In genomic region chr1:162601288-162601687, GRCm38 (mm10) we compare ENCODE assay signal across 22 mouse cellular contexts. TPM values are rescaled to one million over a fixed set of nuclear protein-coding genes. Genes with fewer than 3 reads are reported as not detected.
DNase-seq lines count a peak whose midpoint lies in the region; ATAC-seq lines count a peak whose summit lies in the region.
"Had no signal": no experiment of that assay in that cellular context is flagged by ENCODE, and none has a peak within 500 bp of the region (broad histone marks: within the 10 kb centered on the region; RNA-seq: fewer than 3 reads in every experiment).

No protein-coding gene starts in this region.

- no peak overlapping the region for H3K9ac ChIP-seq in forebrain, embryonic 14.5 days (ENCODE audit: low read length)
- no peak overlapping the region for H3K9ac ChIP-seq in forebrain, embryonic 12.5 days
- H3K9ac ChIP-seq in midbrain, embryonic 13.5 days (replicated peaks): no peak overlapping the region
- no peak overlapping the region for H3K9ac ChIP-seq in hindbrain, embryonic 12.5 days
- H3K9ac ChIP-seq in neural tube, embryonic 12.5 days: no peak overlapping the region

- peaks cover 21% of the 10 kb centered on the region; the same call in 1 of the 2 replicates for H3K36me3 ChIP-seq in forebrain, embryonic 14.5 days (ENCODE audit: control insufficient read depth, insufficient read depth, low read length)
- H3K36me3 ChIP-seq in forebrain, embryonic 12.5 days (replicated peaks): peaks cover 15% of the 10 kb centered on the region
- peaks cover 23% of the 10 kb centered on the region for H3K36me3 ChIP-seq in midbrain, embryonic 13.5 days
- peaks cover 39% of the 10 kb centered on the region for H3K36me3 ChIP-seq in midbrain, embryonic 10.5 days
- H3K36me3 ChIP-seq in hindbrain, embryonic 12.5 days: peaks cover 14% of the 10 kb centered on the region
- H3K36me3 ChIP-seq in neural tube, embryonic 12.5 days: peaks cover 13% of the 10 kb centered on the region

- no peaks in the 10 kb centered on the region for H3K27me3 ChIP-seq in forebrain, embryonic 14.5 days (replicated peaks; ENCODE audit: control insufficient read depth, insufficient read depth, low read length)
- no peaks in the 10 kb centered on the region for H3K27me3 ChIP-seq in forebrain, embryonic 12.5 days
- H3K27me3 ChIP-seq in midbrain, embryonic 13.5 days: no peaks in the 10 kb centered on the region
- no peaks in the 10 kb centered on the region for H3K27me3 ChIP-seq in midbrain, embryonic 10.5 days (ENCODE audit: low read depth, poor library complexity, severe bottlenecking)
- H3K27me3 ChIP-seq in hindbrain, embryonic 12.5 days: no peaks in the 10 kb centered on the region
- H3K27me3 ChIP-seq in neural tube, embryonic 12.5 days (replicated peaks): no peaks in the 10 kb centered on the region

- DNase-seq in forebrain, embryonic 14.5 days (ENCODE audit: low spot score): peak; percentile 51
- DNase-seq in midbrain, embryonic 10.5 days (ENCODE audit: low spot score): no peak
- DNase-seq in kidney, postnatal 25 days: no peak
- no peak for DNase-seq in heart, postnatal 25 days (ENCODE audit: low spot score)
- DNase-seq: adrenal gland, postnatal 25 days; cerebellum, adult 11 months; gastrocnemius, postnatal 10 days; kidney, adult 8-10 months; thymus, postnatal 25 days had no signal

- no peaks in the 10 kb centered on the region for H3K9me3 ChIP-seq in forebrain, embryonic 14.5 days (replicated peaks; ENCODE audit: control insufficient read depth, low read length)
- H3K9me3 ChIP-seq in forebrain, embryonic 12.5 days: no peaks in the 10 kb centered on the region
- no peaks in the 10 kb centered on the region for H3K9me3 ChIP-seq in midbrain, embryonic 13.5 days
- H3K9me3 ChIP-seq in midbrain, embryonic 10.5 days (replicated peaks): no peaks in the 10 kb centered on the region
- H3K9me3 ChIP-seq in hindbrain, embryonic 12.5 days (replicated peaks): no peaks in the 10 kb centered on the region
- no peaks in the 10 kb centered on the region for H3K9me3 ChIP-seq in neural tube, embryonic 12.5 days

- 0 out of 2 replicates have a peak, but pooled peaks have one; percentile 5 for ATAC-seq in forebrain, embryonic 14.5 days
- no peak for ATAC-seq in forebrain, embryonic 12.5 days (ENCODE audit: low FRiP score)
- peak; percentile 69 for ATAC-seq in midbrain, embryonic 13.5 days
- ATAC-seq in hindbrain, embryonic 12.5 days (ENCODE audit: low FRiP score): peak; percentile 83
- peak; percentile 86 for ATAC-seq in neural tube, embryonic 12.5 days (ENCODE audit: low FRiP score, low read depth)

- H3K4me2 ChIP-seq in forebrain, embryonic 14.5 days (ENCODE audit: low read length): no peak overlapping the region
- no peak overlapping the region for H3K4me2 ChIP-seq in forebrain, embryonic 12.5 days
- H3K4me2 ChIP-seq in midbrain, embryonic 13.5 days (replicated peaks): no peak overlapping the region
- no peak overlapping the region for H3K4me2 ChIP-seq in hindbrain, embryonic 12.5 days (replicated peaks)
- H3K4me2 ChIP-seq in neural tube, embryonic 12.5 days (replicated peaks): no peak overlapping the region
- H3K4me2 ChIP-seq: heart, embryonic 11.5 days; liver, embryonic 11.5 days had no signal

- H3K4me3 ChIP-seq in forebrain, embryonic 14.5 days (ENCODE audit: low read depth, low read length): no peak overlapping the region
- no peak overlapping the region for H3K4me3 ChIP-seq in forebrain, embryonic 12.5 days (replicated peaks)
- H3K4me3 ChIP-seq in midbrain, embryonic 13.5 days (replicated peaks): no peak overlapping the region
- H3K4me3 ChIP-seq in midbrain, embryonic 10.5 days: no peak overlapping the region
- no peak overlapping the region for H3K4me3 ChIP-seq in hindbrain, embryonic 12.5 days
- H3K4me3 ChIP-seq in neural tube, embryonic 12.5 days: no peak overlapping the region
- H3K4me3 ChIP-seq: layer of hippocampus, adult 2 months had no signal

- no peak overlapping the region for H3K27ac ChIP-seq in forebrain, embryonic 14.5 days (ENCODE audit: low read depth, low read length)
- no peak overlapping the region for H3K27ac ChIP-seq in forebrain, embryonic 12.5 days
- H3K27ac ChIP-seq in midbrain, embryonic 13.5 days: no peak overlapping the region
- no peak overlapping the region for H3K27ac ChIP-seq in midbrain, embryonic 10.5 days (replicated peaks)
- H3K27ac ChIP-seq in hindbrain, embryonic 12.5 days: no peak overlapping the region
- no peak overlapping the region for H3K27ac ChIP-seq in neural tube, embryonic 12.5 days
- H3K27ac ChIP-seq: layer of hippocampus, adult 2 months; macrophage had no signal

- WGBS in forebrain, embryonic 14.5 days: 65% methylated on average over 4 of the region's 4 CpGs
- 74% methylated on average over 4 of the region's 4 CpGs for WGBS in forebrain, embryonic 12.5 days
- WGBS in midbrain, embryonic 13.5 days: 64% methylated on average over 4 of the region's 4 CpGs
- WGBS in midbrain, embryonic 10.5 days: 89% methylated on average over 4 of the region's 4 CpGs
- 44% methylated on average over 4 of the region's 4 CpGs for WGBS in hindbrain, embryonic 12.5 days
- 26% methylated on average over 4 of the region's 4 CpGs for WGBS in neural tube, embryonic 12.5 days

- intact Hi-C loops in heart, postnatal 25 days (cut with DNase I): no loop called here

- H3K4me1 ChIP-seq in forebrain, embryonic 14.5 days (ENCODE audit: control insufficient read depth, insufficient read depth, low read length): no peaks in the 10 kb centered on the region
- peaks cover 3% of the 10 kb centered on the region; the same call in 1 of the 2 replicates for H3K4me1 ChIP-seq in forebrain, embryonic 12.5 days
- no peaks in the 10 kb centered on the region; the same call in 1 of the 2 replicates for H3K4me1 ChIP-seq in midbrain, embryonic 13.5 days (replicated peaks)
- no peaks in the 10 kb centered on the region for H3K4me1 ChIP-seq in midbrain, embryonic 10.5 days
- no peaks in the 10 kb centered on the region for H3K4me1 ChIP-seq in hindbrain, embryonic 12.5 days
- H3K4me1 ChIP-seq in neural tube, embryonic 12.5 days: peaks cover 6% of the 10 kb centered on the region; the same call in 1 of the 2 replicates

RNA-seq across cellular contexts. Expression of gene Vamp4, which starts 31.0 kb away (rescaled TPM):
- polyA plus RNA-seq in forebrain, embryonic 14.5 days (2014; fragmentation: Nextera tagmentation; extraction: Ambion mirVana): 52.3 and 64.6 TPM in 2 replicates
- polyA plus RNA-seq in forebrain, embryonic 12.5 days (2016; fragmentation: Nextera tagmentation; extraction: Ambion mirVana): 61.2 and 66.2 TPM in 2 replicates
- polyA plus RNA-seq in midbrain, embryonic 13.5 days (2015; fragmentation: Nextera tagmentation; extraction: Ambion mirVana): 66.6 and 70.7 TPM in 2 replicates
- 52.3 and 53.0 TPM in 2 replicates for polyA plus RNA-seq in midbrain, embryonic 10.5 days (2016; fragmentation: Nextera tagmentation; extraction: Ambion mirVana)
- 68.4 and 74.9 TPM in 2 replicates for polyA plus RNA-seq in hindbrain, embryonic 12.5 days (2016; fragmentation: Nextera tagmentation; extraction: Ambion mirVana)
- 69.5 and 72.3 TPM in 2 replicates for polyA plus RNA-seq in neural tube, embryonic 12.5 days (2016; fragmentation: Nextera tagmentation; extraction: Ambion mirVana)
- total RNA-seq in heart, postnatal 25 days (2021): 10 to 100 TPM; 19.9 to 24.0 TPM

RNA-seq across cellular contexts. Expression of gene Myoc, which starts 37.7 kb away (rescaled TPM):
- polyA plus RNA-seq in forebrain, embryonic 14.5 days (2014; fragmentation: Nextera tagmentation; extraction: Ambion mirVana): not detected in 2 replicates
- polyA plus RNA-seq in forebrain, embryonic 12.5 days (2016; fragmentation: Nextera tagmentation; extraction: Ambion mirVana): not detected in 2 replicates
- not detected in 2 replicates for polyA plus RNA-seq in midbrain, embryonic 13.5 days (2015; fragmentation: Nextera tagmentation; extraction: Ambion mirVana)
- polyA plus RNA-seq in midbrain, embryonic 10.5 days (2016; fragmentation: Nextera tagmentation; extraction: Ambion mirVana): not detected in 2 replicates
- not detected in 2 replicates for polyA plus RNA-seq in hindbrain, embryonic 12.5 days (2016; fragmentation: Nextera tagmentation; extraction: Ambion mirVana)
- polyA plus RNA-seq in neural tube, embryonic 12.5 days (2016; fragmentation: Nextera tagmentation; extraction: Ambion mirVana): not detected in 2 replicates
- total RNA-seq in heart, postnatal 25 days (2021): 1 to 10 TPM; 2.3 TPM
- total RNA-seq: MEL had no signal
- polyA plus RNA-seq: heart, embryonic 11.5 days; liver, embryonic 11.5 days; macrophage; stomach, embryonic 14.5 days had no signal

RNA-seq across cellular contexts. Expression of gene Mettl13, which starts 52.9 kb away (rescaled TPM):
- polyA plus RNA-seq in forebrain, embryonic 14.5 days (2014; fragmentation: Nextera tagmentation; extraction: Ambion mirVana): 10.2 and 11.6 TPM in 2 replicates
- polyA plus RNA-seq in forebrain, embryonic 12.5 days (2016; fragmentation: Nextera tagmentation; extraction: Ambion mirVana): 23.4 and 26.1 TPM in 2 replicates
- 20.0 and 21.5 TPM in 2 replicates for polyA plus RNA-seq in midbrain, embryonic 13.5 days (2015; fragmentation: Nextera tagmentation; extraction: Ambion mirVana)
- 26.7 and 28.5 TPM in 2 replicates for polyA plus RNA-seq in midbrain, embryonic 10.5 days (2016; fragmentation: Nextera tagmentation; extraction: Ambion mirVana)
- 21.9 and 23.6 TPM in 2 replicates for polyA plus RNA-seq in hindbrain, embryonic 12.5 days (2016; fragmentation: Nextera tagmentation; extraction: Ambion mirVana)
- polyA plus RNA-seq in neural tube, embryonic 12.5 days (2016; fragmentation: Nextera tagmentation; extraction: Ambion mirVana): 19.9 and 23.5 TPM in 2 replicates
- total RNA-seq in heart, postnatal 25 days (2021): 1 to 10 TPM; 4.1 to 5.7 TPM

RNA-seq across cellular contexts. Expression of gene Myocos, which starts 56.7 kb away (rescaled TPM):
- not detected in 2 replicates for polyA plus RNA-seq in forebrain, embryonic 14.5 days (2014; fragmentation: Nextera tagmentation; extraction: Ambion mirVana)
- not detected in 2 replicates for polyA plus RNA-seq in forebrain, embryonic 12.5 days (2016; fragmentation: Nextera tagmentation; extraction: Ambion mirVana)
- not detected in 2 replicates for polyA plus RNA-seq in midbrain, embryonic 13.5 days (2015; fragmentation: Nextera tagmentation; extraction: Ambion mirVana)
- not detected in 2 replicates for polyA plus RNA-seq in midbrain, embryonic 10.5 days (2016; fragmentation: Nextera tagmentation; extraction: Ambion mirVana)
- not detected in 2 replicates for polyA plus RNA-seq in hindbrain, embryonic 12.5 days (2016; fragmentation: Nextera tagmentation; extraction: Ambion mirVana)
- polyA plus RNA-seq in neural tube, embryonic 12.5 days (2016; fragmentation: Nextera tagmentation; extraction: Ambion mirVana): not detected in 2 replicates
- total RNA-seq in heart, postnatal 25 days (2021): not detected
- total RNA-seq: adrenal gland, postnatal 25 days; gastrocnemius, postnatal 10 days; layer of hippocampus, adult 2 months; left cerebral cortex, postnatal 25 days; MEL had no signal
- polyA plus RNA-seq: cortical plate, adult 2 months; heart, embryonic 11.5 days; liver, embryonic 11.5 days; macrophage; small intestine, adult 2 months; stomach, embryonic 14.5 days had no signal
